Mouse (Mus musculus) gastrocnemius, postnatal 10 days (tissue): ENCODE measurements at regions not wholly inside any gene's neighbourhood (a gene's known extent, or its start where the extent isn't known, plus 50 kb on each side); places are given as distances from the start of the nearest gene placed in this dataset.
"Not testable (repeated sequence)": the region's sequence is repeated elsewhere in the genome, so short reads cannot be mapped to it uniquely, and the experiment has no call there.

Source experiments
- DNase-seq: peaks from one replicate; pipeline ENCODE4 v3.0.0; 2021; ENCODE audit warnings: mixed read lengths

- DNase-seq = no peak
Measured at GRCm38 (mm10) chr14:86315974-86316373, 825.1 kb downstream of the Diaph3 start.

GRCm38 (mm10) chr14:86308949-86309543, 832.0 kb downstream of the Diaph3 start:
- DNase-seq = no peak

DNA sequence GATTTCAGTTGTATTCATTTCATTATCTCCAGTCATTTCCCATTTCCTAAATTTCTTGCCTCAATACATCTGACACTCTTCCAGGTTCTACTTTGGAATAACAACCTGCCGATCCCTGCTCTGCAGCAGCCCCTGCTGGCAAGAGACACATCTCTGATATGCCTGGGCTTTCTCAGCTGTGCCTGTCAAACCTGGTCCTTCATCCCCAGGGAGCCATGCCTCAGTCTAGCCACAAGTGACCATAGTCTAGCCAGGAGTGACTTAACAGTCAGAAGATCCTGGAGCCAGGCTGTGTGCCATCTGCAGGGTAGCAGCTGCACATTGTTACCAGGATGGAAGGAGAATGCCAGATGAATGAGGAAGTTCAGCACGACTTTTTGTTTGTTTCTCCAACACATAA, 833.2 kb downstream of the Diaph3 start:
- peak; percentile 35 for DNase-seq

DNA sequence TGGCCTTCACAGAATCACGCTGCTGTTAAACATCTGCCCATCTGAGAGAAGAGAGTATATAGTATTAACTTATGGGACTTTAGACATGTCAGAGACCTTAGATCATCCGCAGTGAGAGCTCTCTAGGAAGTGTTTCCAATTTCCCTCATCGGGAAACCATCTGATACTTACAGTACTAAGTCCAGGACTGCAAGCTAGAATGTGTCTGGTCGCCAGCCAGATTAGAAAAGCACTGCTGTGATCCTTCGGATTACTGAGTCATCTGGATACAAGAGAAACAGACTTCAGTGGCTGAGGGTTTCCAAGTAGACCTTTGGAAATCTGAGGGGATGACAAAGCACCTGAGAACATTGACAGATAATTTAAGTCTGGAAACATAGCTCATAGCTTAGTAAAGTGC, 839.4 kb downstream of the Diaph3 start:
- DNase-seq = peak; percentile 23

GRCm38 (mm10) chr14:86300811-86301210, 840.2 kb downstream of the Diaph3 start:
- no peak for DNase-seq

DNA sequence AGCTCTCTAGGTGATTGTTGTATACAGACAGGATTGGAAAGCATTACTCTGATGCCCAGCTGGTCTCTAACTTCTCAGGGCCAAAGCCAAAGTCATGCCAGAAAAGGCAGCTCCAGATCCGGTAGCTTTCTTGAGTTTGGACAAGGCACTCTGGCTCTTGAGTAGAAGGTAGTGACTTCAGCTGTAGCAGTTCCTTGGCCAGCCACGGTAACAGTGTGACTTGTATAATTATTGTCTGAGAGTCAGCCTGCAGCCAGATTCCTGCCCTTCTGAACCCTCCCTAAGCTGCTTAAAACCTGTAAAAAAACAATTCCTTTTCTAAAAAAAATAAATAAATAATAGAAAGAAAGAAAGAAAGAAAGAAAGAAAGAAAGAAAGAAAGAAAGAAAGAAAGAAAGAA, 843.0 kb downstream of the Diaph3 start:
- DNase-seq = no peak

GRCm38 (mm10) chr14:86294606-86295005, 846.4 kb downstream of the Diaph3 start:
- not testable (repeated sequence) for DNase-seq

DNA sequence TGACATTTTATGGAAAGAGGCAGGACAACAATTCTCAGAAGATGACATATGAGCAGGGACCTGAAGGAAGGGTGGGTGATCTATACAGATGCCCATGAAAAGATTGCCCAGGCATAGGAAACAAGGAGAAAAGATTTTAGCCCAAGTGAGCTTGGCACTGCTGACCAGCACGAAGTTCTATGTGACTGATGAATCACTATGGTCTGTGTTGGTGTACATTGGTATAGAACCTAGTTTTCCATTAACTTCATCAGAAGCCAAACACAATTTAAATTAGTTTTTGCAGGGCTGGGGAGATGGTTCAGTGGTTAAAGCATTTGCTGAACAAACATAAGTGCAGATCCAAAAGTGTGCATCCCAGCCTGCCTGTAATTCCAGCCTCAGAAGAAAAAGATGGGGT, 847.2 kb downstream of the Diaph3 start:
- DNase-seq = no peak

DNA sequence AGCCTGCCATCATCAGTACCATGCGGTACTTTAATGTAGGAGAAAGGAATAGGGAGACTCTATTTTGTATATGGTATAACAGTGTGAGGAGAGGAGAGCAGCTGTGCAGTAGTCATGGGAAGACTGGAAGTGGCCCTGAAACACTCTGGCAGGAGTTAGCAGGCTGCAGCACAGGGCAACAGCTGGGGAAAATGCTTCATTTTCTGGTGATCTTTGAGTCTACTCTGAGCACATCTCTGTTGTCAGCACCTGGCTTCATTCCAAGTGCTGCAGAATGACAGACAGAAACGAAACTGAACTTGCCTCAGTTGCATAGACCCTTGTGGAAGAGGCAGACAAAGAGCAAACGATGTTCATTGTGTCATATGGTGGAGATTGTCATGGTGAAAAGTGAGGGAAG, 847.7 kb downstream of the Diaph3 start:
- DNase-seq = peak; percentile 5

DNA sequence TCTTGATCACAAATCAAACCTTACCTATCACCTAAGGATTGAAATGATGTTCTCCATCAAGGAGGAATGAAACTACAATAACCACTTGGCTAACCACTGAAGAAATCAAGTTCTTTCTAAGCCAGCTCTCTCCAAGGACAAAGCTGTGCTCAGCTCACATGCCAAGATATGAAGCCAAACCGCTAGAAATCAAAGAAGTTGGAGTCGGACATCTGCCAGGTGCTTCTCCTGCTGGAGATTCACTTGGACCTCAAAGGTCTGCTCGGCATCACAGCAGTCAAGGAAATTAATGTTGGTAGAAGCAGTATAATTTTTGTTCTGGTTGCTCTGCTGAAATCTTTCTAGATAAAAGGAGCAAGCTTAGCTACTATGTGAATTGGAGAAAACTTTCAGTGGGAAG, 850.5 kb downstream of the Diaph3 start:
- no peak for DNase-seq

- no peak for DNase-seq
Measured at GRCm38 (mm10) chr14:86261640-86262230, 879.3 kb downstream of the Diaph3 start.

DNA sequence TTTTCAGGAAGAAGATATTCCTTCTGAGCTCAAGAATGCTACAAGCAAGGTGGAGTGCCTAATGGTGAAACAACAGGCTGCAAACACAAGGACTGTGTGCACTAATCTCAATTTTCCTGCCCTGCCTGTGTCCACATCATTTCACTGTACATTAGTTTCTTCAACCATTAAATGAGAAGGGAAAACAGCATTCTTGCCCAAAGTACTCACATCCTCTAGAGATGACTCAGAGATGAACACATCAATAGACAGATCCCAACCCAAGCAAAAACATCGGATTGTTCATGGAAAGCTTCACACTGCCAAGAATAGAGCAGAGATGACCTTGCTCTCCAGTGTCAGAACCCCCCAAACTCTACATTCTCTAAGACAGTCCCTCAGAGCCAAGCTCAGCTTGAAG, 886.8 kb downstream of the Diaph3 start:
- no peak for DNase-seq

DNA sequence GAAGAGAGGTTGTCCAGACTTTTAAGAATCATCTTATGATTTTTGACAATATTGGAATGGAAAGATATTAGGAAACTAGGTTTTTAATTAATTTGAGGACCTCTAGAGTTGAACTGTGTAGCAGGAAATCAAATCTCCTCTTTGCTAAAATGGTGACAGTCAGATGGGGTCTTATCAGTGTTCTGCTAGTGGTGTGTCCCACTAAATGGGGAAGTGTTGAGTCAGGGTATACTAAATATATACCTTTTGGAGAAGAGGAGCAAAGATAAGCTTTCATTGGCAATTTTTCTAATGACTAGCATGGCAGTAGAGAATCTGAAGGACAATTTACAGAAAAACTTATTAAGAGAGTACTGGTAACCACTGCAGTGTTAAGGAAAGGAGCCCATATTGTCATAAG, 889.4 kb downstream of the Diaph3 start:
- no peak for DNase-seq

GRCm38 (mm10) chr14:86247686-86248085, 893.3 kb downstream of the Diaph3 start:
- no peak for DNase-seq

- no peak for DNase-seq
Measured at GRCm38 (mm10) chr14:86246770-86247169, 894.3 kb downstream of the Diaph3 start.

- no peak for DNase-seq
Measured at GRCm38 (mm10) chr14:86243662-86244061, 897.4 kb downstream of the Diaph3 start.

- no peak for DNase-seq
Measured at GRCm38 (mm10) chr14:86242836-86243235, 898.2 kb downstream of the Diaph3 start.

GRCm38 (mm10) chr14:86239090-86239489, 901.9 kb downstream of the Diaph3 start:
- no peak for DNase-seq

GRCm38 (mm10) chr14:86233305-86233704, 907.7 kb downstream of the Diaph3 start:
- no peak for DNase-seq

DNA sequence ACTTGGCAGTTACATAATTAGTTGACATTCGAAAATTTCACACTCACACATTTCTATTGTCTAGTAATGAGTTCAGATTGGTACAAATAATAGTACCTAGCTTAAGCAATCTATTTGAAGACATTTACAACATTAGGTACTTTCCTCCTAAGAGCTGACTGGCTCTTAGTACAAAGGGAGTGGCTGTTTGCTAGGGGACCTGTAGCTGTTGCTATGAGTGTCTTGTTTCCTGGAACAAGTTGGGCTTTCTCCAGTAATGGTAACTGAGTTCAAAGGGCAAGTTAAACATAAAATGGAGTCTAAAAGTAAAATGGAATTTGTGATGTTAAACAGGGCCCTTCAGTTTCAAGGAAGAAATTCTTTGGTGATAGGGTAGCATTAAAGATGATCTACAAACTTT, 910.4 kb downstream of the Diaph3 start:
- DNase-seq = no peak

DNA sequence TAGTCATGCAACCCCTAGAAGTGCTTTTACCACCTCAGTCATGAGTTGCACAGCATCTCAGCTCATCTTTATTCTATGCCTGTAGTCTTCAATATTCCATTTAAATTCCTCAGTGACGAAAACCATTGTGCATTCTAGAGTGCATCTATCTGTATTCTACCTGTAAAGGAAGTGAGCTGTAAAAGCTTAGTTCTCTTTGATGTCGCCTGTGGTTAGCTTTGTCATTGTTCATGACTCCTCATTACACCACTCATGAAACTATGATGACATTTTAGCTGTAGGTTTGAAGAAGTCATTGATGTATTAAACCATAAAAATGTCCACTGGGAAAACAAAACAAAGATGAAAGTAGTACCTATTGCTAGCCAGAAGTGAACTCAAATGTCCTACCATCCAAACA, 911.3 kb downstream of the Diaph3 start:
- no peak for DNase-seq

GRCm38 (mm10) chr14:86215711-86216110, 925.3 kb downstream of the Diaph3 start:
- no peak for DNase-seq

DNA sequence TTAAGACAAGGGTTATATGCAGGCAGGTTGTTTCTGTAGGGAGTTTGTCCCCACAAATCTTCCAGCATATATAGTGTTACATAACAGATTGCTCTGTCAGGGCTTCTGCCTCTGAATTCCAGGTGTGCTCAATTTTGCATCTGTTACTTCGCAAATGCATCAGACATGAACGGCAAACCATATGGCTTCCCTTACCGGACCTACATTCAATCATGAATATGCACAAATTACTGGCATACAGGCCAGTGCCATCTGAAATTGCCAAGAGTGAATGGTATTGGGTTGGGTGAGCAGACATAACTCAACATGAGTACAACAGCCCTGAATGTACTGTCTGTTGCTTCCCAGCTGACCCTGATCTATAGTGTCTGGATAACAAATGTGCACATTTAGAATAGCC, 929.4 kb downstream of the Diaph3 start:
- DNase-seq = no peak

GRCm38 (mm10) chr14:86204582-86204981, 936.5 kb downstream of the Diaph3 start:
- no peak for DNase-seq

DNA sequence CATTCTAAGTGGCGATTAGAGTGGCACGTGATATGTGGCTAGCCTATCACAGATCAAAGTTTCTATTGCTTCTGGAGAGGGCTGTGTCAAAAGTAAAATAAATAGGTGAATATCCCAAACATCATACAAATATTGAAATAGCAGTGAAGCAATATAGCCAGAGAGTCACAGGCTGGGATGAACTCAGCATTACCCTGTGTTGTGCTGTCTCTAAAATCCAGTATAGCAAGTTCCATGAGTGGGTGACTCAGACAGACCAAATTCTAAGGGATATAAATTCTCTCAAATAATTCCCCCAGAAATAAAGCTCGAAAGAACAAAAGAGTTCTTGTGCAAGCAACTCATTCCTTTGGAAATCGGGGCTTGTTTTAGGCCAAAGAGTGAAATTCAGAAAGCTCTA, 943.2 kb downstream of the Diaph3 start:
- no peak for DNase-seq
